Mouse (Mus musculus) neural tube, embryonic 15.5 days (tissue): ENCODE measurements around the gene Olfr825. TPM values are rescaled to one million over a fixed set of nuclear protein-coding genes. Genes with fewer than 3 reads are reported as not detected.
"Not testable (repeated sequence)": the region's sequence is repeated elsewhere in the genome, so short reads cannot be mapped to it uniquely, and the experiment has no call there.

Experiments
- ATAC-seq: fragments of 200-750 bp; cut with Nextera tagmentation; 2 replicates; pipeline ENCODE4 v1.8.0; 2017; ENCODE audit warnings: mild to moderate bottlenecking, moderate TSS enrichment, moderate library complexity; ENCODE audit not compliant: low FRiP score
- H3K27ac ChIP-seq: fragments of 300-500 bp; sonication (generic); replicated peaks from 2 replicates; pipeline ENCODE4 v1.5.1; 2015; ENCODE audit warnings: mild to moderate bottlenecking, inconsistent platforms
- H3K27me3 ChIP-seq: fragments of 300-500 bp; sonication (generic); replicated peaks from 2 replicates; pipeline ENCODE4 v1.6.1; 2015; ENCODE audit warnings: inconsistent platforms
- H3K36me3 ChIP-seq: fragments of 300-500 bp; sonication (generic); 2 replicates; pipeline ENCODE4 v1.6.1; 2015; ENCODE audit warnings: inconsistent platforms
- H3K4me1 ChIP-seq: fragments of 300-500 bp; sonication (generic); 2 replicates; pipeline ENCODE4 v1.6.1; 2015; ENCODE audit warnings: inconsistent platforms
- H3K4me2 ChIP-seq: fragments of 300-500 bp; sonication (generic); 2 replicates; pipeline ENCODE4 v1.6.1; 2015; ENCODE audit warnings: inconsistent platforms, mild to moderate bottlenecking, moderate library complexity
- H3K4me3 ChIP-seq: fragments of 300-500 bp; sonication (generic); replicated peaks from 2 replicates; pipeline ENCODE4 v1.5.1; 2015; ENCODE audit warnings: mild to moderate bottlenecking, inconsistent platforms
- H3K9ac ChIP-seq: fragments of 300-500 bp; sonication (generic); replicated peaks from 2 replicates; pipeline ENCODE4 v1.6.1; 2015; ENCODE audit warnings: mild to moderate bottlenecking, inconsistent platforms
- H3K9me3 ChIP-seq: fragments of 300-500 bp; sonication (generic); replicated peaks from 2 replicates; pipeline ENCODE4 v1.6.1; 2016; ENCODE audit warnings: inconsistent platforms
- WGBS: fragments of 180-500 bp; shearing (Covaris S2); methylation state at CpG from one replicate; pipeline ENCODE4 v1.1.7; 2015; ENCODE audit warnings: mixed read lengths; 5-methylcytosine and 5-hydroxymethylcytosine counted together
- polyA plus RNA-seq: library from polyadenylated mRNA; unstranded; fragments of >200 nt; fragmentation: Nextera tagmentation; extraction: Ambion mirVana; gene quantifications from 2 replicates; pipeline ENCODE4 v1.2.1, GENCODE M21; 2015

The Olfr825 gene
- not detected in 2 replicates for polyA plus RNA-seq

- H3K27ac ChIP-seq: no peak within 1 kb of the TSS
- H3K9ac ChIP-seq: no peak within 1 kb of the TSS
- ATAC-seq: no peak
- no peak within 1 kb of the TSS for H3K4me2 ChIP-seq
- H3K36me3 ChIP-seq: no peaks in the 10 kb centered on the region
- no peaks in the 10 kb centered on the region for H3K9me3 ChIP-seq
- H3K27me3 ChIP-seq: no peaks in the 10 kb centered on the region
- H3K4me1 ChIP-seq: no peaks in the 10 kb centered on the region
- H3K4me3 ChIP-seq: no peak within 1 kb of the TSS
Measured at GRCm38 (mm10) chr10:130166666-130167065, at the start of gene Olfr825. Olfr825 (minus strand) TSS chr10:130166766.

GRCm38 (mm10) chr10:130214303-130214702 is 47.7 kb upstream of the Olfr825 start, which contains the start of gene Olfr827:
Olfr827 (minus strand) TSS chr10:130214403.
- 97% methylated on average over 1 of the region's 1 CpGs for WGBS
- no peak for ATAC-seq
- Histone ChIP-seq H3K27ac (no peak within 1 kb of the TSS), H3K36me3 (no peaks in the 10 kb centered on the region), H3K4me1 (no peaks in the 10 kb centered on the region), H3K9ac (no peak within 1 kb of the TSS), H3K4me2 (no peak within 1 kb of the TSS), H3K9me3 (no peaks in the 10 kb centered on the region), H3K27me3 (no peaks in the 10 kb centered on the region), H3K4me3 (no peak within 1 kb of the TSS)

- WGBS: 76% methylated on average over 1 of the region's 1 CpGs
Measured at GRCm38 (mm10) chr10:130184086-130184485, 17.5 kb upstream of the Olfr825 start, which contains the start of gene Olfr826. Olfr826 (minus strand) TSS chr10:130184186.

GRCm38 (mm10) chr10:130165196-130165595 is 1.4 kb downstream of the Olfr825 start:
- H3K4me3 ChIP-seq: no peak overlapping the region
- no peaks in the 10 kb centered on the region for H3K9me3 ChIP-seq
- H3K27me3 ChIP-seq: no peaks in the 10 kb centered on the region
- no peaks in the 10 kb centered on the region for H3K36me3 ChIP-seq
- no peaks in the 10 kb centered on the region for H3K4me1 ChIP-seq
- H3K9ac ChIP-seq: no peak overlapping the region
- ATAC-seq: no peak
- no peak overlapping the region for H3K27ac ChIP-seq
- no peak overlapping the region for H3K4me2 ChIP-seq

More at GRCm38 (mm10) chr10:130184086-130184485, 17.5 kb upstream of the Olfr825 start, which contains the start of gene Olfr826:
- Histone ChIP-seq H3K27ac (no peak within 1 kb of the TSS), H3K4me1 (no peaks in the 10 kb centered on the region), H3K4me2 (no peak within 1 kb of the TSS), H3K9me3 (no peaks in the 10 kb centered on the region), H3K27me3 (no peaks in the 10 kb centered on the region), H3K9ac (no peak within 1 kb of the TSS), H3K4me3 (no peak within 1 kb of the TSS), H3K36me3 (no peaks in the 10 kb centered on the region)
- no peak for ATAC-seq

- WGBS: 86% methylated on average over 5 of the region's 5 CpGs
- no peaks in the 10 kb centered on the region for H3K4me1 ChIP-seq
- ATAC-seq: no peak
Measured at GRCm38 (mm10) chr10:130144121-130144520, 22.4 kb downstream of the Olfr825 start.

GRCm38 (mm10) chr10:130142481-130142880 is 24.1 kb downstream of the Olfr825 start:
- ATAC-seq: not testable (repeated sequence)

More at GRCm38 (mm10) chr10:130144121-130144520, 22.4 kb downstream of the Olfr825 start:
- no peaks in the 10 kb centered on the region for H3K9me3 ChIP-seq
- no peak overlapping the region for H3K4me2 ChIP-seq
- H3K36me3 ChIP-seq: no peaks in the 10 kb centered on the region
- no peak overlapping the region for H3K4me3 ChIP-seq
- H3K27ac ChIP-seq: no peak overlapping the region
- no peak overlapping the region for H3K9ac ChIP-seq
- no peaks in the 10 kb centered on the region for H3K27me3 ChIP-seq

GRCm38 (mm10) chr10:130134811-130135210 is 31.8 kb downstream of the Olfr825 start:
- no peak overlapping the region for H3K27ac ChIP-seq
- H3K4me3 ChIP-seq: no peak overlapping the region
- H3K9me3 ChIP-seq: no peaks in the 10 kb centered on the region
- H3K4me2 ChIP-seq: no peak overlapping the region
- no peak overlapping the region for H3K9ac ChIP-seq
- no peaks in the 10 kb centered on the region for H3K36me3 ChIP-seq
- no peaks in the 10 kb centered on the region for H3K27me3 ChIP-seq
- H3K4me1 ChIP-seq: no peaks in the 10 kb centered on the region
- ATAC-seq: no peak

More at GRCm38 (mm10) chr10:130142481-130142880, 24.1 kb downstream of the Olfr825 start:
- not testable (repeated sequence) for H3K4me1 ChIP-seq, H3K27me3 ChIP-seq, H3K9me3 ChIP-seq, H3K27ac ChIP-seq, H3K36me3 ChIP-seq, H3K9ac ChIP-seq, H3K4me2 ChIP-seq, H3K4me3 ChIP-seq
- WGBS: 96% methylated on average over 5 of the region's 5 CpGs

GRCm38 (mm10) chr10:130129900-130130299 is 36.7 kb downstream of the Olfr825 start, which contains the start of gene Olfr824:
Olfr824 (minus strand) TSS chr10:130130000.
- H3K4me1 ChIP-seq, H3K27ac ChIP-seq, ATAC-seq, H3K4me2 ChIP-seq, H3K36me3 ChIP-seq, H3K9me3 ChIP-seq, H3K4me3 ChIP-seq, H3K27me3 ChIP-seq, H3K9ac ChIP-seq: not testable (repeated sequence)

GRCm38 (mm10) chr10:130116045-130116444 is 50.5 kb downstream of the Olfr825 start:
- ATAC-seq, H3K9ac ChIP-seq, H3K4me1 ChIP-seq, H3K4me2 ChIP-seq, H3K36me3 ChIP-seq, H3K27ac ChIP-seq, H3K27me3 ChIP-seq, H3K4me3 ChIP-seq, H3K9me3 ChIP-seq: not testable (repeated sequence)
- 64% methylated on average over 3 of the region's 3 CpGs for WGBS

GRCm38 (mm10) chr10:130115283-130115682 is 51.3 kb downstream of the Olfr825 start, which contains the start of gene Olfr823:
Olfr823 (minus strand) TSS chr10:130115383.
- H3K27me3 ChIP-seq, H3K9me3 ChIP-seq, H3K9ac ChIP-seq, ATAC-seq, H3K27ac ChIP-seq, H3K36me3 ChIP-seq, H3K4me3 ChIP-seq, H3K4me2 ChIP-seq, H3K4me1 ChIP-seq: not testable (repeated sequence)
- 100% methylated on average over 1 of the region's 1 CpGs for WGBS
